Mouse (Mus musculus) testis, postnatal 14 days (tissue): ENCODE measurements around the gene Rbm31y.
"Not testable (repeated sequence)": the region's sequence is repeated elsewhere in the genome, so short reads cannot be mapped to it uniquely, and the experiment has no call there.

Source experiments
- DNase-seq: peaks from one replicate; pipeline ENCODE4 v3.0.0; 2021; ENCODE audit warnings: low spot score

Gene Rbm31y

GRCm38 (mm10) chrY:17400461-17400860 lies at the start of gene Rbm31y:
Gene Rbm31y (plus strand): TSS chrY:17400761.
- not testable (repeated sequence) for DNase-seq
